Mouse (Mus musculus) cerebellum, postnatal 36 days (tissue): ENCODE data around the gene Cdh13.
A peak's percentile ranks its signal among the peaks of the same experiment; 100 is the strongest.

Source experiments
- DNase-seq, 2 experiments: peaks; one replicate each; pipeline ENCODE4 v3.0.0; 2021 to 2022; ENCODE audit warnings: mixed read lengths in 2 of 2

The Cdh13 gene

GRCm38 (mm10) chr8:118306957-118307356 is 23.4 kb downstream of the Cdh13 start:
- no peak for DNase-seq

- DNase-seq: no peak
These were observed 25.6 kb downstream of the Cdh13 start for GRCm38 (mm10) chr8:118309106-118309505.

DNA sequence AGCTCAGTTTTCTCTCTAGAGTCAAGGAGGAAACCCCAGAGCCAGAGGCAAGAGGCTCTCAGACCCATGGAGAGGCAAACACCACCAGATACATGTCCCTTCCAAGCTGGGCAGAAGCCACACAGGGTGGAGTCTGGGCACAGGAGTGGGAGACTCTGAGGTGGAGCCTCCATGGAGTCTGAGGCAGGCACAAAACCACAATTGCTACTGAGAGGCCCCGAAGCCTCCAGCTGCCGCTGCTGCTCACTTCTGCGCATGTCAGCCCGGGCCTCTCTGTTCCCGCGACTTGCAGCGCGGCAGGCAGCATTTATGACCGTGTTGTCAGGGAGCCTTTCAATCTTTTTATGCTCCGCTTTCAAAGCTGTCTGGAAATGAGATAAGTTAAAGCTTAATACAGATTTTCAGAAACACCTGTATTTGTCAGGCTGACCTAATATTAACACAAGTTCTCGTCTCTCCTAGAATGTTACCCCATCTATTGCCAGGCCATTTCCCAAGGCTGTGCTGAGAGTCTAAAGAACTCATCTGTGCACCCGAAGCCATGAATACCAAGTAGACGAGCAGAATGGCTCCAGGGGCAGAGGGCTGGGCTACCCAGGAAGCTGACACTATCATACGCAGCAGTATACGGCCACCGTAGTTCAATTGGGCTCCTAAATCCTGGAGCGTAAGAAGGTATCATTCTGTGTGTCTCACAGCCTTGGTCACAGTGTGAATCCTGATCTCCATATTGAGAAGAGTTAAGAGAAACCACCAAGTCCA is 30.1 kb downstream of the Cdh13 start:
- no peak for DNase-seq

- DNase-seq: no peak
These were observed 30.6 kb downstream of the Cdh13 start for GRCm38 (mm10) chr8:118314188-118314563.

- no peak for DNase-seq
These were observed 31.4 kb downstream of the Cdh13 start for GRCm38 (mm10) chr8:118314932-118315331.

DNA sequence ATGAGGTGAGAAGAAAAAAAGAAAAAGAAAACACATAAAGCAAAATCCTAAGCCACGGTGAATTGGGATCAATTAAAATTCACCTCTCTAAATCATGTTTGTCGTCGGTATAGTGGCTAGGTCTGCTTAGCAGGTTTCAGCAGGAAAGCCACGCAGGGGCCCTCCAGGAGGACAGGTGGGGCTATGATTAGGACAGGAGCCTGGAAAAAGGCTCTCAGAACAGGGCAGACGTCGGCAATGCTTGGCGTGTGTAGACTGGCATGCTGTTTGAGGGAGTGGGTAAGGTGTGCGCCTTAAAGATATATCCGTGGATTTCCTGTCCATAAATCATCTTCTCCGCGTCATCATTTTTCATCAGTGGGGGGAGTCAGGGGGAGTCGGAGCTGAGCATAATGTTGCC is 32.9 kb downstream of the Cdh13 start:
- DNase-seq: no peak

DNA sequence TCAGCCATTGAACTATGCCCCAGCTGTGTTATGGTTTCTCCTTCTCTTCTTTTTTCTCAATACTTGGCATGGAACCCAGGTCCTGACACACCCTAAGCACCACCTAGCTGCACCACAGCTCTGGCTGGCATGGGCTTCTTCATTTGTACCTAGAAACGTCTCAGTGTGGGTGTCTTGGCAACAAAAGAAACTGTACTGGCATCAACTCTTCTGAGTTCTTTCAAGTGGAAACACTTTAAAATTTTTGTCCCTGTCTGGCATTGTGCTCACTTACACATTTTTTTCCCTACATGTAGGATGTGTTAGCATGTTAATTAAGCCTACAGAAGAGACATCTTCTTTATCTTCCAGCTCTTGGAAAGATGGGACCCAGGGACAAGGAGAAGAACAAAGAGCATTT is 37.0 kb downstream of the Cdh13 start:
- no peak for DNase-seq

DNA sequence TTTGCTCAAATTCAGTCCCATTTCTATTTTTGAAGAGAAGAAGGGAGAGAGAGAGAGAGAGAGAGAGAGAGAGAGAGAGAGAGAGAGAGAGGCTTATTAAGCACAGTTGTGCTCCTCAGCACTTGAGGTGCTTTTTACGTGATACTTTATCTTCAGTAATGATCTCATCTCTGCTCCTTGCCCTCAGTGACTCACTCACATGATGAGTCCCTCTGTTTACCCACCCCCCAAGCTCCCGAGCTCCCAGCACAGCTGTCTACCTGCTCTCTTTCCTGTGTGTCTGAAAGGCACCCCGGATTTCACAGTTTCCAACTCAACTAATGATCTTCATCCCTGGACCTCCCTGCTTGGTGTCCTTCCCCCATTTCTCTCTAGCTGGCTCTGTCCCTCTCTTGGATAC is 39.9 kb downstream of the Cdh13 start:
- no peak for DNase-seq

DNA sequence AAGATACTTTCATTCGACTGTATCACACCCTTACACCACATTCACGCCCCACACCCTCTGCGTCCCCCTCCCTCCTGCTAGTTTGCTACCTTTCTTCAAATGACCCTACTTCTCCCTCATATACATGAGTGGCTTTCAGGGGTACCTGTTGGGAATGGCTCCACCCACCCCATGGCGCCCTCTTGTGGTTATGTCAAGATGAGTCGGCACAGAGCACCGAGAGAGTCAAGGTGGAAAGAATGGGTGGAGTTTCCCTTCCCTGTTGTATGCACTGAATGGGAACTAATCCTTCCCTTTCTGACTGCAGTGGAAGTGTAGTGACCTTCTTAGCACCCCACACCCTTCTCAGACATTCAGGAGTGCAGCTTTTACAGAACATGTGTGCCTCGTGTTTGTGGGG is 51.4 kb downstream of the Cdh13 start:
- no peak for DNase-seq

DNA sequence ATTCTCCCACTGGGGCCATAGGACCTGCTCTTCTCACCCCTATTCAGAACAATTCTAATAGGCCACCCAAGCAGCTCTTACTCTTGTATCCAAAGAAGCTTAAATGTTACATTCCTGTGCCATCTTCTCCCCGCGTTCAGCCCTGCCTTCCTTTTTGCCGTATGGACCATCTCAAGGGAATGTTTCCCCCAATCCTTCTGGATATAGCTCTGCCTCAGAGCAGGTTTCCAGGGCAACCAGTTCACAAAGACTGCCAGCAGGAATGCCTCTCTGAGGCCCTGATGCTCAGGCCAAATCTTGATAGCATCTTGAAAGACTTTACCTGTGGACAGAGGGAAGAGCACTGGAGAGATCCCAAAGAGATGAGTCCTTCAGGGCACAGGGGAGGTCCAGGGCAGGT is 56.2 kb downstream of the Cdh13 start:
- no peak for DNase-seq

DNA sequence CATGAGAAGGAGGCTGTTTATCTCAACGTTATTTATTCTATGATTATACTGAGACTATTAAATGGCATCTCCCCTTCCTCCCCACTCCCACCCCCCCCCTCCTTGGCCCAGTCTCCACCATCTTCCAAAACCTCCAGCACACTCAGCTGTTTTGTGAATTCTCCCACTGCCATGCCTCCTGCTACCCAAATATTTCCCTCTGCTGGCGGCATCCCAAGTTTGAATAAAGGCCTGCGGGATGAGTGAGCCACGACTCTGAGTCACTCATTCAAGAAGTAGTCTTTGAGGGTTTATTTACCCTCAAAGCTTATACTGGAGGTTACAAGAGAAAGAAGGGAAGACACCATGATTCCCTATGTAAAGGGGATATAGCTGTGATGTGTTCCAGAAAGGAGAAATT is 59.7 kb downstream of the Cdh13 start:
- no peak for DNase-seq

- DNase-seq: no peak
These were observed 65.4 kb downstream of the Cdh13 start for GRCm38 (mm10) chr8:118348710-118349489.

GRCm38 (mm10) chr8:118350136-118350535 is 66.6 kb downstream of the Cdh13 start:
- DNase-seq: no peak

- no peak for DNase-seq
These were observed 69.5 kb downstream of the Cdh13 start for GRCm38 (mm10) chr8:118353022-118353421.

GRCm38 (mm10) chr8:118357067-118357466 is 73.5 kb downstream of the Cdh13 start:
- no peak for DNase-seq

DNA sequence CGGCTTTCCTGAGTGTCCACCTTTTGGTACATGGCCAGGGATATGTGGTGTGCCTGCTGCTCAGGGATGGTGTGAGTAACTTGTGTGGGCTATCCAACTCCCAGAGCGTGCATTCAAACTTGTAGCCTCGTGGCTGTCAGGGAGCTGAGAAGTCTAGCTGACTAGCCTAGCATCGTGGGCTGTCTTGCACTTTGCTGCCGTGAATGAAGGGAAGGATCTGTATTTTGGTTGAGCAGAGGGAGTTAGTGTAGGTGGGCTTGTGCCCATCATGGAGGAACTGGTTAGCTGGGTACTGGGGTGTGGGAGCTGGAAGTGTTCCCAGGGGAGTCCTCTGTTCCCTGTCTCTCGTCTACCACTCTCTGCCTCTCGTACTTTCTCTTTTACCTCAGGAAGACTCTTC is 74.1 kb downstream of the Cdh13 start:
- no peak for DNase-seq

GRCm38 (mm10) chr8:118363781-118364180 is 80.2 kb downstream of the Cdh13 start:
- no peak for DNase-seq

DNA sequence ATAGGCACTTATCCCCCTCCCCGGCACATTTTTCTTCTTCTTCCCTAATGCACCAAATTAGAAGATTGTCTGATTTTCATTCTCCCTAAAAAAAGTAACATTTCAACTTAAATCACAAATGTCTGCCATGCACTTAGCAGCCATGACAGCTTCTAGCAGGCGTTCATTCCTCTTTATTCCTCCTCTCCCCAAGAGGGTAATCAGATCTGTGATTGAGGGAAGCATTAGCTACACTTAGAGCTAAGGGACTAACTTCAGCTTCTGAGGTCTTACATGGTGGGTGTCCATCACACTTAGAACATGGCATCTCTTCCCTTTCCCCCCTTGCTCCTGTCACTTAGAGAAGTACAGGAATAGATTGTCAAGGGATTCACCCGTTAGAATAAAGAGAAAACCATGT is 89.6 kb downstream of the Cdh13 start:
- DNase-seq: no peak

GRCm38 (mm10) chr8:118374738-118375137 is 91.2 kb downstream of the Cdh13 start:
- no peak for DNase-seq

DNA sequence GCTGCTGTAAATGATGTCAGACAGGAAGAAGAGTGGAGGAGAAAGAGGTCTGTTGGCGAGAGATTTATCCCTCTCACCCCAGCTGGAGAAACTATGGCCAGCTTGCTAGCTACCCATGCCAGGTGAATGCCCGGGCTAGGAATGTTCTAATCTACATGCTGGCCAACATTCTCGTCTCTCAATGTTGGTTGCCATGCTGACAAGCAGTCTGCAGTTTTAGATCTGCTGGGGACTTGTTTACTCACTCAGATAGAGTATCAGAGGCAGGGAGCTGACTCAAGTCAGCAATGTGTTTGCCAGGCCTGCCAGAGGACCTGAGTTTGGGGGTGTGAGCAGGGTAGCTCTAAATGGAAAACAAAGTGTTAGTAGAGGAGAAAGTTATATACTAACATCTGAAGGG is 93.3 kb downstream of the Cdh13 start:
- DNase-seq: peak; percentile 3 to 4

GRCm38 (mm10) chr8:118378985-118379384 is 95.5 kb downstream of the Cdh13 start:
- no peak for DNase-seq

DNA sequence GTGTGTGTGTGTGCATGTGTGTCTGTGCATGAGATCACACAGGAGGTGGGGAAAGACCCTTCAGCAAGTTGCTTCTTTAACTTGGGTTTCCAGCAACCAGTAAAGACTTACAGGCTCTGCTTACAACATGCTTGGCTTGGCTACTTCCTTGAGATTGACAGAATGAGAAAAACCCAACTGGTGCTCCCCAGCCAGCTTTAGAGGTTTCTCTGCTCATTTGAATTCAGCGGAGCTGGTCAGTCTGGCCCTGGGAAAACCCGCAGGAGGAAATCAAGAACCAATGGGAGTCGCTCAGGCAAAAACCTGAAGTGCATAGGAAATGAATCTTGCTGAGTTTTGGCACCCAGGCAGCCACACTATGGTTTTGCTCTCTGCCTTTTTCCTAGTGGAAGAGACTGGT is 96.1 kb downstream of the Cdh13 start:
- DNase-seq: no peak

- DNase-seq: no peak
These were observed 96.5 kb downstream of the Cdh13 start for GRCm38 (mm10) chr8:118380058-118380457.

DNA sequence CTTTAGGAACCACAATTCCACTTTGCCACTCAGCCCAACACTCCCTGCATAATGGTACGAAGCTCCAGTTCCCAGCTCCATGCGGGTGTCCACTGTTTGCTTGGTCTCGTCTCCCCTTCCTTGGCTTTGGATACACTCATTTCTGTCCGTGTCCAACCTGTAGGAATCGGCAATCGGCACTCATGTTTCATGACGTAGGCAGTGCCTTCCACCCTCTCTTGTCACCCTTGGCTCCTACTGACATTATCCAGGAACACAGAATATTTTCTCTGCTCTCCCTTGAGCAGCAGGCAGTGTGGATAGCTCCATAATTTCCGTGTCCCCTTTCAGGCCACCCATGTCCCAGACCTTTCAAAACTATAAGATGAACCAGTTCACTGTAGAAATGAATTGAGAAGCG is 97.2 kb downstream of the Cdh13 start:
- DNase-seq: no peak

- DNase-seq: no peak
These were observed 98.1 kb downstream of the Cdh13 start for GRCm38 (mm10) chr8:118381641-118382040.
